Mouse (Mus musculus): ENCODE results near the gene Pde4d.

GRCm38 (mm10) chr13:109727346-109727745, 1277.6 kb downstream of the Pde4d start:
- TF ChIP-seq POLR2A (IDR thresholded peaks at IDR 0.05; ENCODE audit: extremely low read depth, insufficient read depth, low read length): no peak
- TF ChIP-seq CTCF (IDR thresholded peaks at IDR 0.05; ENCODE audit: extremely low read depth, insufficient read depth, low read length): no peak
